Mouse (Mus musculus): Measurements from ENCODE around the gene Hnmt.
"Not testable (repeated sequence)": the region's sequence is repeated elsewhere in the genome, so short reads cannot be mapped to it uniquely, and the experiment has no call there.

Gene Hnmt

GRCm38 (mm10) chr2:24018966-24019365 is 30.2 kb downstream of the Hnmt start:
- H3K36me3 ChIP-seq (ENCODE audit: insufficient read depth, low read length): no peaks in the 10 kb centered on the region
- TF ChIP-seq NANOG (IDR thresholded peaks at IDR 0.05; ENCODE audit: borderline replicate concordance, low read length): no peak
- TF ChIP-seq CTCF (conservative IDR thresholded peaks at IDR 0.05; ENCODE audit: low read length): no peak
- no peak for TF ChIP-seq POU5F1 (IDR thresholded peaks at IDR 0.05; ENCODE audit: borderline replicate concordance, low read length)
- H3K27me3 ChIP-seq (ENCODE audit: insufficient read depth, low read length): no peaks in the 10 kb centered on the region
- H3K4me3 ChIP-seq (replicated peaks; ENCODE audit: low read length): no peak overlapping the region
- H3K9me3 ChIP-seq (ENCODE audit: low read length): peaks cover 27% of the 10 kb centered on the region
- no peaks in the 10 kb centered on the region for H3K4me1 ChIP-seq (replicated peaks; ENCODE audit: low read depth, low read length)

GRCm38 (mm10) chr2:24014957-24015356 is 34.2 kb downstream of the Hnmt start:
- H3K4me3 ChIP-seq (replicated peaks; ENCODE audit: low read length): no peak overlapping the region
- no peaks in the 10 kb centered on the region for H3K36me3 ChIP-seq (ENCODE audit: insufficient read depth, low read length)
- TF ChIP-seq CTCF (conservative IDR thresholded peaks at IDR 0.05; ENCODE audit: low read length) (no peak), POU5F1 (IDR thresholded peaks at IDR 0.05; ENCODE audit: borderline replicate concordance, low read length) (no peak), NANOG (IDR thresholded peaks at IDR 0.05; ENCODE audit: borderline replicate concordance, low read length) (no peak)
- peaks cover 9% of the 10 kb centered on the region for H3K9me3 ChIP-seq (ENCODE audit: low read length)
- no peaks in the 10 kb centered on the region for H3K27me3 ChIP-seq (ENCODE audit: insufficient read depth, low read length)
- no peaks in the 10 kb centered on the region for H3K4me1 ChIP-seq (replicated peaks; ENCODE audit: low read depth, low read length)

DNA sequence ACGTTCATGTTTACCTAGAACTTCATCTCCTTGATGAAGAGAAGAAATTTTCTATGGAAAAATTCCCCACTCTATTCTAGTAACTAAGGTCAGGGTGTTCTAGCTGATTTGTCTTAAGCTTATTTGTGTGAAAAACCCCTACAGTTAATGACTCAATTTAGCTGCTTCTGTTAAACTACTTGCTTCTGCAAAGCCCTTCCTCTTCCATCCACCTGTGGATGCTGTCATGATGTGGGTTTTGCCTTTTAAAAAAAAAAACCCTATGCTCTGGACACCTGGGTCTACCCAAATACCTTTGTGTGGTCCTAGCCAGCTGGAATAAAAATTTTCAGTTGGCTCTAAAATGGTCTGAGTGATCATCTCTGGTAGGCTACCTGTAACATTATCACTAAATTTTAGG is 49.9 kb downstream of the Hnmt start:
- Histone ChIP-seq H3K9me3 (ENCODE audit: low read length) (0 out of 2 replicates have a peak, but pooled peaks cover 3% of the 10 kb centered on the region), H3K27me3 (ENCODE audit: insufficient read depth, low read length) (no peaks in the 10 kb centered on the region), H3K36me3 (ENCODE audit: insufficient read depth, low read length) (no peaks in the 10 kb centered on the region), H3K4me1 (replicated peaks; ENCODE audit: low read depth, low read length) (peaks cover 34% of the 10 kb centered on the region), H3K4me3 (replicated peaks; ENCODE audit: low read length) (no peak overlapping the region)
- TF ChIP-seq POU5F1 (IDR thresholded peaks at IDR 0.05; ENCODE audit: borderline replicate concordance, low read length) (no peak), NANOG (IDR thresholded peaks at IDR 0.05; ENCODE audit: borderline replicate concordance, low read length) (no peak), CTCF (conservative IDR thresholded peaks at IDR 0.05; ENCODE audit: low read length) (no peak)

GRCm38 (mm10) chr2:23998836-23999235 is 50.4 kb downstream of the Hnmt start:
- Histone ChIP-seq H3K27me3 (ENCODE audit: insufficient read depth, low read length) (no peaks in the 10 kb centered on the region), H3K4me3 (replicated peaks; ENCODE audit: low read length) (no peak overlapping the region), H3K4me1 (replicated peaks; ENCODE audit: low read depth, low read length) (peaks cover 34% of the 10 kb centered on the region), H3K9me3 (ENCODE audit: low read length) (0 out of 2 replicates have a peak, but pooled peaks cover 3% of the 10 kb centered on the region), H3K36me3 (ENCODE audit: insufficient read depth, low read length) (no peaks in the 10 kb centered on the region)
- TF ChIP-seq POU5F1 (IDR thresholded peaks at IDR 0.05; ENCODE audit: borderline replicate concordance, low read length) (no peak), NANOG (IDR thresholded peaks at IDR 0.05; ENCODE audit: borderline replicate concordance, low read length) (no peak), CTCF (conservative IDR thresholded peaks at IDR 0.05; ENCODE audit: low read length) (no peak)

DNA sequence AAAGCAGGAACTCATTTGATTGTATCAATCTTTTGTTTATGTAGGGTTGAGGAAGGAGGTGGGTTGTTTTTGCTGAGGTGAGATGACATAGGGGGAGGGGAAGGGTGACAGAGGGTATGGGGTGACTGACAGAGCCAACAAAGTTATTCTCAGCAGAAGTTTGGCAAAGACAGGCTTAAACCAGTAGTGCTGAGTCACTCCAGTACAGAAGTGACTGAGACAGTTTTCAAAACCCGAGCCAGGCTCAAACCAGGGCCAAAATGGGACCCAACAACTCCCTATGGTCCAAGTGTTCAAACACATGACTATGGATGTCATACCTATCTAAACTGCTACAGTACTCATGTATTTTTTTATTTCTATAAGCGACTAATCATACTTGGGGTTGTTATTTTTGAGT is 52.4 kb downstream of the Hnmt start:
- H3K36me3 ChIP-seq (ENCODE audit: insufficient read depth, low read length): no peaks in the 10 kb centered on the region
- H3K4me3 ChIP-seq (replicated peaks; ENCODE audit: low read length): no peak overlapping the region
- 0 out of 2 replicates have a peak, but pooled peaks cover 3% of the 10 kb centered on the region for H3K9me3 ChIP-seq (ENCODE audit: low read length)
- no peaks in the 10 kb centered on the region for H3K27me3 ChIP-seq (ENCODE audit: insufficient read depth, low read length)
- TF ChIP-seq CTCF (conservative IDR thresholded peaks at IDR 0.05; ENCODE audit: low read length) (no peak), NANOG (IDR thresholded peaks at IDR 0.05; ENCODE audit: borderline replicate concordance, low read length) (no peak), POU5F1 (IDR thresholded peaks at IDR 0.05; ENCODE audit: borderline replicate concordance, low read length) (no peak)
- peaks cover 33% of the 10 kb centered on the region for H3K4me1 ChIP-seq (replicated peaks; ENCODE audit: low read depth, low read length)

GRCm38 (mm10) chr2:23990034-23990573 is 59.1 kb downstream of the Hnmt start:
- H3K27me3 ChIP-seq (ENCODE audit: insufficient read depth, low read length); H3K36me3 ChIP-seq (ENCODE audit: insufficient read depth, low read length); H3K4me3 ChIP-seq (replicated peaks; ENCODE audit: low read length); H3K4me1 ChIP-seq (replicated peaks; ENCODE audit: low read depth, low read length): not testable (repeated sequence)
- peaks cover 40% of the 10 kb centered on the region for H3K9me3 ChIP-seq (ENCODE audit: low read length)

GRCm38 (mm10) chr2:23987283-23987682 is 61.9 kb downstream of the Hnmt start:
- TF ChIP-seq NANOG (IDR thresholded peaks at IDR 0.05; ENCODE audit: borderline replicate concordance, low read length) (no peak), POU5F1 (IDR thresholded peaks at IDR 0.05; ENCODE audit: borderline replicate concordance, low read length) (no peak), CTCF (conservative IDR thresholded peaks at IDR 0.05; ENCODE audit: low read length) (no peak)
- Histone ChIP-seq H3K27me3 (ENCODE audit: insufficient read depth, low read length) (no peaks in the 10 kb centered on the region), H3K36me3 (ENCODE audit: insufficient read depth, low read length) (no peaks in the 10 kb centered on the region), H3K4me3 (replicated peaks; ENCODE audit: low read length) (no peak overlapping the region), H3K4me1 (replicated peaks; ENCODE audit: low read depth, low read length) (no peaks in the 10 kb centered on the region), H3K9me3 (ENCODE audit: low read length) (peaks cover 44% of the 10 kb centered on the region)

GRCm38 (mm10) chr2:23983343-23983742 is 65.9 kb downstream of the Hnmt start:
- TF ChIP-seq NANOG (IDR thresholded peaks at IDR 0.05; ENCODE audit: borderline replicate concordance, low read length): no peak
- Histone ChIP-seq H3K27me3 (ENCODE audit: insufficient read depth, low read length) (no peaks in the 10 kb centered on the region), H3K9me3 (ENCODE audit: low read length) (peaks cover 18% of the 10 kb centered on the region), H3K4me1 (replicated peaks; ENCODE audit: low read depth, low read length) (no peaks in the 10 kb centered on the region), H3K36me3 (ENCODE audit: insufficient read depth, low read length) (no peaks in the 10 kb centered on the region), H3K4me3 (replicated peaks; ENCODE audit: low read length) (no peak overlapping the region)

- H3K9me3 ChIP-seq (ENCODE audit: low read length): peaks cover 16% of the 10 kb centered on the region
- TF ChIP-seq CTCF (conservative IDR thresholded peaks at IDR 0.05; ENCODE audit: low read length): no peak
- TF ChIP-seq NANOG (IDR thresholded peaks at IDR 0.05; ENCODE audit: borderline replicate concordance, low read length): no peak
- TF ChIP-seq POU5F1 (IDR thresholded peaks at IDR 0.05; ENCODE audit: borderline replicate concordance, low read length): no peak
- no peaks in the 10 kb centered on the region for H3K36me3 ChIP-seq (ENCODE audit: insufficient read depth, low read length)
- no peaks in the 10 kb centered on the region for H3K27me3 ChIP-seq (ENCODE audit: insufficient read depth, low read length)
- no peaks in the 10 kb centered on the region for H3K4me1 ChIP-seq (replicated peaks; ENCODE audit: low read depth, low read length)
- no peak overlapping the region for H3K4me3 ChIP-seq (replicated peaks; ENCODE audit: low read length)
These were observed 66.3 kb downstream of the Hnmt start for GRCm38 (mm10) chr2:23982860-23983259.

- H3K9me3 ChIP-seq (ENCODE audit: low read length); H3K4me3 ChIP-seq (replicated peaks; ENCODE audit: low read length); H3K27me3 ChIP-seq (ENCODE audit: insufficient read depth, low read length): not testable (repeated sequence)
These were observed 88.4 kb downstream of the Hnmt start for GRCm38 (mm10) chr2:23960659-23961274.

More at GRCm38 (mm10) chr2:23960659-23961274, 88.4 kb downstream of the Hnmt start:
- H3K36me3 ChIP-seq (ENCODE audit: insufficient read depth, low read length): not testable (repeated sequence)
- peaks cover 11% of the 10 kb centered on the region for H3K4me1 ChIP-seq (replicated peaks; ENCODE audit: low read depth, low read length)
